Mouse (Mus musculus): ENCODE measurements around the gene Gmeb2.

DNA sequence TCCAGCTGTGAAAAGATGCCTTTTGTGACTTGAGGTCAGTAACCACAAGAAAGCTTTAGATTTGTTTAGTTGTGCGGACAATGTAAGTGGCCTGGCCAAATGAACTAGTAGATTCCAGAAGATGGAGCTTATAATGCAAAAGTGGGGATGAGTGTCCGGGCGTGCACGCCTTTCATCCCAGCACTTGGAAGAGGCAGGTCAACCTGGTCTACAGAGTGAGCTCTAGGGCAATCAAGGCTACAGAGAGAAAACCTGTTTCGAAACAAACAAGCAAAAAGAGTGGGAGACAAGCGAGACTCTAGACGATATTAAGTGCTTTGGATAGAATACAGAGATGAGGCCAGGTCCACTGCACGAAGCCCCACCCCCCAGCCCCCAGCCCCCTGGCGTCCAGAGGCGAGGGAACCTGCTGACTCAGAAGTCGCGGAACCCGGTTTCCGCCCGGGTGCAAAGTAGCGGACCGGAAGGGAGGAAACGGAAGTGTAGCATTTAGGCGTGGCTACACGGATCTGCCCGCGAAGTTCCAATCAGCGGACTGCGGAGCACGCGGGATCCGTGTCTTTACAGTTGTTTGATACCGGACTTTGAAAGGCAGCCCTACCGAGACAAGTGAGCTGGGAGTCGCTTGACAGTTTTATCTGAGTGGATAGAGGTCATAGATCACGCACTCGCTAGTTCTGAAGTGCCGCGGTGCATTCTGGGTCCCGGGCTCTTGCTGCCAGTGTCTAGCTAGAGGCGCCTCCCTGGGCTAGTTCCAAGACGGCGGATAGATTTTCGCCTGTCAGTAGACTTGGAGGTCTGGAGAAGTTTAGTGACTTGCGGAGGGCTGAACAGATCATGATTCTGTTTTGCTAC lies 31.6 kb upstream of the Gmeb2 start, which contains the start of gene Rtel1:
- TF ChIP-seq POLR2A (IDR thresholded peaks at IDR 0.05; ENCODE audit: insufficient read depth, low read depth, low read length): peak; percentile 67
- peak; percentile 53 for TF ChIP-seq CTCF (IDR thresholded peaks at IDR 0.05)
- TF ChIP-seq EP300 (IDR thresholded peaks at IDR 0.05; ENCODE audit: insufficient read depth, low read depth, low read length): peak; percentile 54; the same call in 1 of the 2 replicates
